Mouse (Mus musculus) liver, adult 2 months (tissue): Measurements from ENCODE around the gene Foxp1. TPM values are rescaled to one million over a fixed set of nuclear protein-coding genes. Genes with fewer than 3 reads are reported as not detected.

Source experiments
- DNase-seq: peaks from one replicate; pipeline ENCODE4 v3.0.0-alpha.2; 2011; ENCODE audit warnings: low read depth, low spot score; ENCODE audit errors: extremely low read depth
- H3K27ac ChIP-seq: fragments of 200-500 bp; replicated peaks from 2 replicates; pipeline ENCODE4 v1.5.1; 2012; ENCODE audit warnings: low read depth, mild to moderate bottlenecking, control low read depth, inconsistent platforms, low read length; ENCODE audit not compliant: insufficient read depth
- H3K27me3 ChIP-seq: fragments of 200-500 bp; 2 replicates; pipeline ENCODE4 v1.6.1; 2012; ENCODE audit warnings: mild to moderate bottlenecking, moderate library complexity, low read length, inconsistent platforms; ENCODE audit not compliant: control insufficient read depth, insufficient read depth
- H3K36me3 ChIP-seq: fragments of 200-500 bp; 2 replicates; pipeline ENCODE4 v1.6.1; 2012; ENCODE audit warnings: low read length, inconsistent platforms; ENCODE audit not compliant: control insufficient read depth, insufficient read depth
- H3K4me1 ChIP-seq: fragments of 200-500 bp; 2 replicates; pipeline ENCODE4 v1.6.1; 2011; ENCODE audit warnings: low read length; ENCODE audit not compliant: control insufficient read depth, insufficient read depth
- H3K4me3 ChIP-seq: fragments of 200-500 bp; 2 replicates; pipeline ENCODE4 v1.5.1; 2011; ENCODE audit warnings: low read depth, mild to moderate bottlenecking, control low read depth, low read length, moderate library complexity; ENCODE audit not compliant: insufficient read depth
- H3K79me2 ChIP-seq: fragments of 200-500 bp; 2 replicates; pipeline ENCODE4 v1.6.1; 2012; ENCODE audit warnings: inconsistent platforms, mild to moderate bottlenecking, low read length, moderate library complexity; ENCODE audit not compliant: control insufficient read depth, insufficient read depth
- H3K9ac ChIP-seq: fragments of 200-500 bp; 2 replicates; pipeline ENCODE4 v1.6.1; 2012; ENCODE audit warnings: low read depth, mild to moderate bottlenecking, control low read depth, inconsistent platforms, low read length
- CTCF ChIP-seq: fragments of 200-500 bp; IDR thresholded peaks from 2 replicates; pipeline ENCODE4 v1.5.1; 2011; ENCODE audit warnings: low read depth, low read length, control low read depth
- POLR2A ChIP-seq: fragments of 200-500 bp; IDR thresholded peaks from 2 replicates; pipeline ENCODE4 v1.6.1; 2011; ENCODE audit warnings: low read length, control low read depth; ENCODE audit not compliant: insufficient read depth; ENCODE audit errors: extremely low read depth
- WGBS: fragments of 180-500 bp; shearing (Covaris S2); methylation state at CpG from one replicate; pipeline ENCODE4 v1.1.7; 2018; 5-methylcytosine and 5-hydroxymethylcytosine counted together
- polyA plus RNA-seq: library from polyadenylated mRNA; depleted of rRNA; stranded (reverse); fragments of >200 nt; gene quantifications from 2 replicates; pipeline ENCODE4 v1.2.3, GENCODE M21; 2012
- total RNA-seq: library from RNA; depleted of rRNA; stranded (reverse); fragments of >200 nt; gene quantifications from 2 replicates; pipeline ENCODE4 v1.2.3, GENCODE M21; 2014

Gene Foxp1
- total and polyA plus RNA-seq, 2 experiments: 22.7 to 24.8 TPM

- H3K4me1 ChIP-seq: no peaks in the 10 kb centered on the region
- H3K4me3 ChIP-seq: no peak overlapping the region
- H3K27me3 ChIP-seq: no peaks in the 10 kb centered on the region
- no peak overlapping the region for H3K27ac ChIP-seq
- 82% methylated on average over 8 of the region's 8 CpGs for WGBS
- no peak overlapping the region for H3K9ac ChIP-seq
- peaks cover 6% of the 10 kb centered on the region; the same call in 1 of the 2 replicates for H3K79me2 ChIP-seq
- H3K36me3 ChIP-seq: peaks cover 6% of the 10 kb centered on the region; the same call in 1 of the 2 replicates
- DNase-seq: no peak
- TF ChIP-seq CTCF (no peak), POLR2A (no peak)
Measured at GRCm38 (mm10) chr6:99467109-99467508, 55.4 kb downstream of the Foxp1 start.

GRCm38 (mm10) chr6:99466354-99466753 is 56.2 kb downstream of the Foxp1 start:
- no peaks in the 10 kb centered on the region for H3K27me3 ChIP-seq
- H3K4me3 ChIP-seq: no peak overlapping the region
- TF ChIP-seq POLR2A (no peak), CTCF (no peak)
- 80% methylated on average over 8 of the region's 8 CpGs for WGBS
- H3K27ac ChIP-seq: no peak overlapping the region
- peaks cover 10% of the 10 kb centered on the region for H3K36me3 ChIP-seq
- DNase-seq: no peak
- no peaks in the 10 kb centered on the region for H3K4me1 ChIP-seq
- no peak overlapping the region for H3K9ac ChIP-seq
- peaks cover 6% of the 10 kb centered on the region; the same call in 1 of the 2 replicates for H3K79me2 ChIP-seq

DNA sequence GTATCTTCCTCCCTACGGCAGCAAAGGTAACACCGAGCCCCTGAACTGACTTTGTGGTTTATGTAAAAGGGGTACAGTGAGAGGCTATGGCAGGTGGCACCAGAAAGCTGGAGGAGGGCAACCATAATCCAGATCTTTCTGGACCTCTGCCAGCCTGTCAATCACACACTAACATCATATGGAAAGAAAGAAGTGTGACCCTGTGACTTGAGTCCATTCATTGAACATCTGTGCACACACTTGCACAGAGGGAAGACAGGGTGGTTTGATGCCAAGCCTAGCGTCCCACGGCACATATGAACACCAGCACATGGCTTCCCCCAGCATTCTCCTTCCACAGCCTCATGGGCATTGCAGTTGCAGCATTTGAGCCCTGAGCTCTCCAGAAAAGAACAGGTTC is 58.1 kb downstream of the Foxp1 start:
- no peak for DNase-seq
- Histone ChIP-seq H3K9ac (no peak overlapping the region), H3K79me2 (peaks cover 3% of the 10 kb centered on the region; the same call in 1 of the 2 replicates), H3K4me1 (no peaks in the 10 kb centered on the region), H3K4me3 (no peak overlapping the region), H3K27ac (no peak overlapping the region), H3K27me3 (no peaks in the 10 kb centered on the region), H3K36me3 (peaks cover 18% of the 10 kb centered on the region)
- 96% methylated on average over 4 of the region's 4 CpGs for WGBS
- TF ChIP-seq CTCF (no peak), POLR2A (no peak)

- H3K27me3 ChIP-seq: no peaks in the 10 kb centered on the region
- no peak overlapping the region for H3K4me3 ChIP-seq
- no peak overlapping the region for H3K27ac ChIP-seq
- H3K9ac ChIP-seq: no peak overlapping the region
- no peak for TF ChIP-seq POLR2A
- no peak for TF ChIP-seq CTCF
- peaks cover 3% of the 10 kb centered on the region; the same call in 1 of the 2 replicates for H3K79me2 ChIP-seq
- H3K36me3 ChIP-seq: peaks cover 20% of the 10 kb centered on the region
- DNase-seq: no peak
- 91% methylated on average over 7 of the region's 7 CpGs for WGBS
- no peaks in the 10 kb centered on the region for H3K4me1 ChIP-seq
Measured at GRCm38 (mm10) chr6:99463906-99464305, 58.6 kb downstream of the Foxp1 start.

GRCm38 (mm10) chr6:99458775-99459174 is 63.7 kb downstream of the Foxp1 start:
- TF ChIP-seq CTCF (no peak), POLR2A (no peak)
- Histone ChIP-seq H3K27ac (no peak overlapping the region), H3K27me3 (no peaks in the 10 kb centered on the region), H3K4me1 (no peaks in the 10 kb centered on the region), H3K79me2 (no peaks in the 10 kb centered on the region; the same call in 1 of the 2 replicates), H3K4me3 (no peak overlapping the region), H3K9ac (no peak overlapping the region), H3K36me3 (peaks cover 26% of the 10 kb centered on the region)
- no peak for DNase-seq
- 96% methylated on average over 4 of the region's 4 CpGs for WGBS

GRCm38 (mm10) chr6:99453763-99454520 is 68.6 kb downstream of the Foxp1 start:
- peaks cover 3% of the 10 kb centered on the region; the same call in 1 of the 2 replicates for H3K4me1 ChIP-seq
- H3K27me3 ChIP-seq: no peaks in the 10 kb centered on the region
- H3K79me2 ChIP-seq: 0 out of 2 replicates have a peak, but pooled peaks cover 7% of the 10 kb centered on the region
- peaks cover 11% of the 10 kb centered on the region; the same call in 1 of the 2 replicates for H3K36me3 ChIP-seq
- no peak for TF ChIP-seq POLR2A
- no peak overlapping the region for H3K27ac ChIP-seq
- H3K4me3 ChIP-seq: no peak overlapping the region
- H3K9ac ChIP-seq: no peak overlapping the region
- no peak for DNase-seq
- WGBS: 93% methylated on average over 7 of the region's 7 CpGs
